Mouse (Mus musculus): ENCODE measurements around the gene Bsx.

Bsx gene

DNA sequence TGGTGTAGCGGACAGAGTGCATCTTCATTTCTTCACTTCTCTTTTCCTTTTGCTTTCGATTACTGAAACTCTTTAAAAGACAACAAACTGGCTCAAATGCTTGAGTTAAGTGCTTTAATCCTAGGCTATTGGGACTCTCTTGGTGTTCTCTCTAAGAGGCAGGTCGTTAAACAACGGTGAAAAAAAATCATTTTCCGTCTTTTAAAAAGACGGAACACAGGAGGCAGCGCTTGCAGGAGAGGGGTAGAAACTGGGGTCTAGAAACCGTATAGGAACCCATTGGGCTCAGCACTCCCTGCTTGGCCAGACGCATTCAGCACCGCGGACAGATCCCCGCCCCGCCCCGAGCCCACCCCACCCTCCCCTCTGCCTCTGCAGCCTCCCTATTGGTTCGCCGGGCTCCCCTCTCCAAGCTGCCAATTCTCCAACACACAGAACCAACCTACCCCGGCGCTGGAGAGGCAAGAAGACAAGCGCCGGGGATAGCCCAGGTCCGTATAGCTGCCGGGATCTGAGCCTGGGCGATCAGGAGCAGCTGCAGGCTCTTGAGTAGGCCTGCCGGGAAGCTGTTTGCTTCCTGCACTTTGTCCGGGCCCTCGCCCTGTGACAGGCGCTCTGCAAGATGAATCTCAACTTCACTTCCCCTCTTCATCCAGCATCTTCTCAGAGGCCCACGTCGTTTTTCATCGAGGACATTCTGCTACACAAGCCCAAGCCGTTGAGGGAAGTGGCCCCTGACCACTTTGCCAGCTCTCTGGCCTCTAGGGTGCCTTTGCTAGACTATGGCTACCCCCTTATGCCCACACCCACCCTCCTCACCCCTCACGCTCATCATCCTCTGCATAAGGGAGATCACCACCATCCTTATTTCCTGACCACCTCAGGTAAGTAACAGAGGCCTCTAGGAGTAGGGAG lies at the start of gene Bsx:
Gene Bsx, plus strand, starts transcription at position 572 of the 915 bp plus-strand sequence.
- DNase-seq (ENCODE audit: low read depth, low spot score), result peak; percentile 83

DNA sequence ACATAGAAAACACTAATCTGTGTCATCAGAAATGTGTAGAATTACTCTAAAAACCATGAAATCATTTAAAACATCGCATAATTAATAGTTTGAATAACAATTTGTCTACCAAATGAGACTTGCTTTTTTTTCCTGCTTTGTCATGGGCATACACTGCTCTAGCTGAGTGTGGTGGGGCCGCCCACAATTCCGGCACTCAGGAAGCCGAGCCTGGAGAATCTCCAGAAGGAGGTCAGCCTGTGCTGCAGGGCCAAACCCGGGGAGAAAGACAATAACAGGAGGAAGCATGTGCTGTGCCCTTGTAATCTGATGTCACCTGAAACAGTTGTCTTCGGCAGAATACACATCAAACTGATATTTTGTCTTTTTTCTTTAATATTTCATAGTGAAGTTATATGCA lies 48.3 kb upstream of the Bsx start:
- no peak for DNase-seq (ENCODE audit: low read depth, low spot score)

DNA sequence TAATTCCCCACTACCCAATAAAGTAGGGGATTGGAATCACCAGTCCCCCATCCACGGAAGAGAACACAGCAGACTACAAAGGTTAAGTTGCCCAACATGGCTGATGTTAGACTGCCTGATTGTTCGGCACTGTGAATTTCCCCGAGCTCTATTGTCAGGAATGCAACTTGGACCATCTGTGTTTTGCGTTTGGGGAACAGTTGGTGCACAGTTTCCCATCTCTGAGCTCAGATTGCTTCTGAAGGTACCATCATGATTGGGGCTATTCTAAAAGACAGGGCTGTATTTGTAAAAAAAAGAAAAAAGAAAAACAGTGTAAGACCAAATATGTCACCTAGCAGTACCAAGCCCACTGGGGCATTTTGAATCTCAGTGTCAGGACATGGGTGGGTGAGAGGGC lies 46.6 kb upstream of the Bsx start:
- DNase-seq (ENCODE audit: low read depth, low spot score), result no peak

DNA sequence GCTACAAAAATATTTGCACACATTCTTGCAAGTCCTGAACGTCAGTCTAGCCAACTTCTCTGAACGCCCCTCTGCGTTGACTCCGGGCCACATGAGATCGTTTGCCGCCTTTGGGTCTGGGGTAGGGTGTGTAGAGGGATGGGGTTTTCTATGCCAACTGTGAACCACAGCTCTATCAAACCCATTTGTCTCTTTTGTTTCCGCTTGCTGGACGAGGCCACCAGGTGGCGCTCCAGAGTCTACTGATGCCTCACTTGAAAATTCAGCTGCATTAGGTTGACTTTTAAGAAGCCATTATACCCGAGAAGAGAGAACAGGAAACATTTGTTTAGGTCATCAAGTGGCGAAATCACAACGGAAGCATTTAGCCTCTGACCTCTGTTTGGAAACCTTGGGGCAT lies 39.4 kb upstream of the Bsx start:
- peak; percentile 87 for DNase-seq (ENCODE audit: low read depth, low spot score)

DNA sequence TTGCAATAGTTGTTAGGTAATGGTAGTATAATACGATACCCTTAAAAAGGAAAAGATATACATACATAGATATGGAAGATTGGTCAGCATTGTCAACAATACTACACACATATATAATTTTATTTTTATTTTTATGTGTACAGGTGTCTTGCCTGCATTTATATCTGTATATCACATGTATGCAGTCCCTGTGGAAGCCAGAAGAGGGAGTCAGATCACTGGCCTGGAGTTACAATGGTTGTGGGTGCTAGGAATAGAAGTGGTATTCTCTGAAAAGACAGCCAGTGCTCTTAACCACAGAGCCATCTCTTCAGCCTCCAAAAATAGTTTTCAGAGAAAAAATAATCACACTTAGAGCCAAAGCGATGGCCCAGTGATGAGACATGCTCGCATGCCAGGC lies 37.2 kb upstream of the Bsx start:
- DNase-seq (ENCODE audit: low read depth, low spot score), result no peak

DNA sequence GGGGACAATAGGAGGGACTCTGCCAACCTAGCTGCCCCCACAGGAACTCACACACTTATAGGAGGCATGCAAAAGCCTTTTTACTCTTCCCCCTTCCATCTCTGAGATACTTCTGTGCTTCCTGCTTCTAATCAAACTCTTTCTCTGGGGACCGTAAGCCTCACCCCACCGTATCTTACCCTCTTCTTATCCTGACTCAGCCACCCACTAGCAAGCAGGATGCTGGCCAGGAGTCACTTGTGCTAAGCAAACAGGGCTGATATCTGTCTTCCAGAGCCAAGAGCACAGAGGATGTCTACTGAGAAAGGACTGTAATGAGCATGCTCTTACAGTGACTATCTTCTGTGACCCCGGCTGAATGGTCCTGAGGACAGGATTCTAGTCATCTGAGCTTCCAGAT lies 34.3 kb upstream of the Bsx start:
- no peak for DNase-seq (ENCODE audit: low read depth, low spot score)

DNA sequence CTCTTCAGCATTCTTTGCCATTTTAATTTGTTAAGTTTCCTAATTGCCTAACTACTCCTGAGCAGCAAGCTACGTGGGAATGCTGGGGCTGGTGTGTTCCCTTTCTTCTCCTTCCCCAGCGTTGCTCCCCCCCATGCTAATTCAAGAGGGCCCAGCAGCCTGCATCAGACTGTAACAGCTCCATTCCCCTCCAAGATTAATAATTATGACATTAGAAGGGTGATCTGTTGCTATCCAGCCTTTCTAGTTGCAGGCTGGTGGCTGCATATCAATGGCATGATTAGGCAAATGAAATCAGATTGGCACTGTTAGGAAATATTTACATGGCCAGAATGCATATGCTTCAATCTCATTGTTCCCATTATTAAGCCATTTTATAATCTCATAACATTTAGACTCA lies 22.4 kb upstream of the Bsx start:
- DNase-seq (ENCODE audit: low read depth, low spot score), result no peak

DNA sequence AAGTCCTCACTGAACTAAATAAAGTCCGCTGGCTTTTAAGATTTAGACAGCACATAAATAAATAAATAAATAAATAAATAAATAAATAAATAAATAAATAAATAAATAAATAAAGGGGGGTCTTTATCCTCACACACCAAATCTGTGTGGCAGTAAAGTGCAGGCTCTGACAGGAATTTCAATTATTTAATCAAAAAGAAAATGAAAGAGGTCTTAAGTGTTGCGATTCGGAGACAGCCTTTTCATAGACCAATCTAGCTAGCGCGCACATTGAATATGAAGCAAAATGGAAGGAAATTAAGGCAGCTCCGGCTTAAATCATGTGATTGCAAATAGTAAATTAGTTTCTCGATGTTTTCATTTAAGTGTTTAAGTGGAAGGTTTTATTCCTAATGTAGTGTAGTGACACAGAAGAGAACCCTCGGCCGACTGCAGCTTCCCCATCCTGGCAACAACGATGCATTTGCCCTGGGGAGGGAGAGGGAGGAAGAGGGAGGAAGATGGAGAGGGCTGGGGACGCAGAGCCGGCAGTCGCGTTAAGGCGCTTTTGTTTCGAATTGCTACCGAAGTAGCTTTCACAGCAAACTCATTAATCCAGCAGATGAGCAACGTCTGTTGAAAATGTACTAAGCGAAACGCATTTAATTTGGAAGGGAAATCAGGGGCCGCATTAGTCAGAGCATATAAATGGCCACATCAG lies 15.3 kb upstream of the Bsx start:
- DNase-seq (ENCODE audit: low read depth, low spot score), result no peak

DNA sequence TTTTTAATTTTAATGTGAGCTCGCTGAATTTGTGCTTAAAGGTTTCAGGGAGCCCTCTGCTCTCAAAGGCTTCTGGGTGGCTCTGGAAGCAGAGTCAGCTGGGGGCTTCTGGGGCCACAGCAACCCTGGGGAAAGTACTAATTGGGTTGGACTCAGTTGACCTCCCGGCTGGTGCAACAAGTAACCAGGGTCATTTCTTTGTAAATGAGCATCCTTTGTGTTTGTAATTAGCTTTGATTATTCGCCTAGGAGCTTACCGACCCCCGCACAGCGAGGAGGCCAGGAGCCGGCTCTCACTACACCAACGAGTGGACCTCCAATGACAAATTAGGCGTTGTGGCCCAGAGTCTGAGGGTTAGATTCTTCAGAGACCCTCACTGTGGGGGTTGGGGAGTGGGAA lies 14.7 kb upstream of the Bsx start:
- no peak for DNase-seq (ENCODE audit: low read depth, low spot score)

DNA sequence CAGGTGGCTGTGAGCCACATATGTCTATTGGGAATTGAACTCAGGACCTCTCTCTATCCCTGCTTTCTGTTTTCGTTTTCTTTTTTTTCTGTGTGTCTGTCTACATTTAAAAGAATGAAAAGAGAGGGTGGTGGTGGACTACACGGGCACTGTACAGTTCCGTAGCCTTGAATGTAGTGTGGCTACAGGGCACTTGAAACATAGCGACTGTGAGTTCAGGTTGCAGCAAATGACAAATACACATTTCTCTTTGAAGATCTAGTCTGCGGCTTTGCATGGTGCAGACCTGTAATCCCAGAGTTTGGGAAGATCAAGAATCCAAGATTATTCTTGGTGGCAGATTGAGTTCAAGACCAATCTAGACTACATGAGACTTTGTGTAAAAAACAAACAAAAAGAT lies 3.6 kb upstream of the Bsx start:
- no peak for DNase-seq (ENCODE audit: low read depth, low spot score)

DNA sequence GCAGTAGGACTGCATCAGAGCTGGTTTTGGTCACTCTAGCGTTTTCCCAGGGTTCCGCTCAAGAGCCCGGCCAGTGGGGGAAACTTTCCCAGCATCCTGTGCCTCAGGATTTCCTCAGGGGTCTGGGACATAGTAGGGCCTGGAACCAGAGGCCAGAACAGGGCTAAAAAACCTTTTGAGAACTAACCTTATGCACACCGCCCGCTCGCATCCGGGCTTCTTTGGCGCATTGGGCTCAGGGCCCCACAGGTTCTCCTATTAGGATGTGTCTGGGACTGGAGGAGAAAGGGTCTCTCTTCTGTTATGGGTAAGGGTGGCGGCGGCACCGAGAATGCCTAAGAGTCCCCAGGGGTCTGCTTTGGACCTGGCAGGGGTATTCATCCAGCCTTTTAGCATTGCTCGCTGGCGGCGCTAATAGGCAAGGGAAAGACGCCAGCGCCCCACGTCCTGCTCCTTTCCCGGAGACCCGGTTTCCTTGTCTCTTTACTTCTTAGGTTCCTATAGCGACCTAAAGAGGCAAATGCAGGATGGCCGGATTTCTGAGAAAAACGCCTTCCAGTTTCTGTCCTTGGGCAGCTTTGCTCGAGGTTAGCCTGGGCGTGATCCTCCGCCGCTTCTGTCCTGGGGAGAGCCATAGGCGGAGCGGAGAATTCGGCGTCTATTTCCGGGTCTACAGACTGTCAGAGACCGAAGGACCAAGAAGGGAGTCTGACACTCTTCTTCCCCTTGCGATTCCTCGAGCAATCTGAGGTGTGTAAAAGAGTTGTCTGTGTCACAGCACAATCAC lies 2.4 kb upstream of the Bsx start:
- no peak for DNase-seq (ENCODE audit: low read depth, low spot score)

DNA sequence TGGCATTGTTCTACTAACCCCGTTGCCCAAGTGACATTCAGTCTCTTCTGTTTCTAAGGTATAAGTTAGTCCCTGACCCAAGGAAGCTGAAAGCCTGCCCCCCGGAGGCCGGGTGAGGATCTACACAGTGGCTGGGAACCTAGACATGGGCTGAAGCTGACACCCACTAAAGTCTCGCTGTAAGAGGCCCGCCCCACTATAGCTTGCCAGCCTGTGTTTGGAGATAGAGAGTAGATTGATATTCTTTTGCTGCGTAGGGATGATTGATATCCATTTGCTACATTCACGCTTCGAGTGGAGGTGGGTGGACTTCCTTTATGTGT lies 1.8 kb upstream of the Bsx start:
- DNase-seq (ENCODE audit: low read depth, low spot score), result no peak

DNA sequence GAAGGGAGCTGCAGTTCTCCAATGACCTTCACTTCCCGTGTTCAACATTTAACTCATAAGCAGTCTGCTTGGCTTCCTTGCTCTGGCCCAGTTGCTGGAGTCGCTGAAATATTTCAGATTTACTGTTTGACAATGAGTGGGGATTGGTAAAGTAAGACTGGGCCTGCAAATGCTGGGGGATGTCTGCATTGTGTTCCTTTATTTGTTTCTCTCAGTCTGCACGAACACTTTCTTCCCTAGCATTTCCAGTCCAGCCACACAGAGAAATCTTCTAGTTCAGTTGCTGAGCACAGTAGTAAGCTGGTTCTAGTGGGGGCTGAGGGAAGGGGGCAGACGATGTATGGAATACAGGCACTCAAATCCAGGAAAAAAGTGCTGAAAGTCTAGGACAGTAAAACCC lies 1.0 kb downstream of the Bsx start:
- DNase-seq (ENCODE audit: low read depth, low spot score), result no peak

DNA sequence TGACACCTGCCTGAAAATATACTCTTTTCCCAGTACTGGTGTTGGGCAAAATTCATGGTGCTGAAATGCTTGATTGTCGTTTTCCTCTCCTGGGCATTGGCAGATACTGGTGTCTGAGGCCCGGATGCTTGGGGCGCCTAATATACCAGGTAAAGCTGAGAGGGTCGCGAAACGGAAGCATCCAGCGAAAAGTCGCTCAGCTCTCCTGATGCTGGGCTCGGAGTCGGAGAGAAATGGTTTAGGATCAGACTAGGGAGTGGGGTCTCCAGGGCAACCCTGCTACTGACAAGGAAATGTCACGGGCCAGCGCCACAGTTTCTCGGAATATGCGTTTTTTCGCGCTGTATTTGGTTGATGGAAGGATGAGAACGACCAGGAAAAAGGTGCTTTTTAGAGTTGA lies 1.5 kb downstream of the Bsx start:
- no peak for DNase-seq (ENCODE audit: low read depth, low spot score)

DNA sequence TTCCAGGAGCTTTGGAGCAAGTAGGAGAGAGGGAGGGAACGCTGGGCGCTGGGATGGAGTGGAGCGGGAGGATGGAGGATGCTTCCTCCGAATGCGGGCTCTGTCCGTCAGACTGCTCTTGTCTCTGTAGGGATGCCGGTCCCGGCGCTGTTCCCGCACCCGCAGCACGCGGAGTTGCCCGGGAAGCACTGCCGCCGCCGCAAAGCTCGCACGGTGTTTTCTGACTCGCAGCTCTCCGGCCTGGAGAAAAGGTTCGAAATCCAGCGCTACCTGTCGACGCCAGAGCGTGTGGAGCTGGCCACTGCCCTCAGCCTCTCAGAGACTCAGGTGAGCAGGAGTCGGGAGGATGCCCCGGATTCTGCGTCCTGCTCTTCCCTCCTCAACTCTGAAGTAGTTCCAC lies 2.2 kb downstream of the Bsx start:
- DNase-seq (ENCODE audit: low read depth, low spot score), result no peak

DNA sequence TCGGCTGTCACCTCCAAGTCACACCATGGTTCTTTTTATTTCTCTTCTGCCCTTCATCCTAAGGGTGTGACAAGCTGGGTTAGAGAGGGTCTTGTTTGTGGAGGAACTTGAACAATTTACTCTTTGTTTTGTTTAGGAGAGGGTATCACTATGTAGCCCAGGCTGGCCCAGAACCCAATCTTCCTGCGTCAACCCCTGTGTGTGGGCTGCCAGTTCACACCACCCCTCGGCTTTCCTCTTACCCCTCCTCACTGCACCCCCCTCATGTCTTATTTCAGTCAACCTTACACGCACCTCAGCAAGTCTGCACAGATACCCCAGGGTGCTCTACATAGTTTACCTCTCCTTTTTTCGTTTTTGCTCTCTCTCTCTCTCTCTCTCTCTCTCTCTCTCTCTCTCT lies 2.8 kb downstream of the Bsx start:
- no peak for DNase-seq (ENCODE audit: low read depth, low spot score)

DNA sequence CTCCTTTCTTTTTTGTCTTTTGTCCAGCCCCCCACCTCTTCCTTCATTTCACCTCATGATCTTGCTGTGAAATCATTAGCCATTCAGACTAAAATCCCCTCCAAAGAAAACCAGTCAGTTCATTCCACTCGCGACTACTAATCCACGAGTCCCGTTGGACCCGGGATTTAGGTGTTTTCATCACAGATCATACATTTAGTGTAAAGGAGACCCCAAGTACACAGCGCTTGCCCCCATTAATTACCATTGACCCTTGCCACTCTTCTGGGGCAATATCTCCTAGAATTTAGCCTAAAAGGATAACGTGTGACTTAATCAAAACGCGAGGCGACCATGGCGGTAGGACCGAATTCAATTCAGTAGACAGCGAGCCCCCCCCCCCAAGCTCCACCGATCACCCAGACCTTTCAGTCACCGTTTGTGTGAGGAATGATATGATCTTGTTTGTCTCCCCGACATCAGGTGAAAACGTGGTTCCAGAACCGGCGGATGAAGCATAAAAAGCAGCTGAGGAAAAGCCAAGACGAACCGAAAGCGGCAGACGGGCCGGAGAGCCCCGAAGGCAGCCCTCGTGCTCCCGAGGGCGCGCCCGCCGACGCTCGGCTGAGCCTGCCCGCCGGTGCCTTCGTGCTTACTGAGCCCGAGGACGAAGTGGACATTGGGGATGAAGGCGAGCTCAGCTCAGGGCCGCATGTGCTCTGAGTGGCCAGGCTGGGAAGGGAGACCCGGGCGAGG lies 3.4 kb downstream of the Bsx start:
- no peak for DNase-seq (ENCODE audit: low read depth, low spot score)

DNA sequence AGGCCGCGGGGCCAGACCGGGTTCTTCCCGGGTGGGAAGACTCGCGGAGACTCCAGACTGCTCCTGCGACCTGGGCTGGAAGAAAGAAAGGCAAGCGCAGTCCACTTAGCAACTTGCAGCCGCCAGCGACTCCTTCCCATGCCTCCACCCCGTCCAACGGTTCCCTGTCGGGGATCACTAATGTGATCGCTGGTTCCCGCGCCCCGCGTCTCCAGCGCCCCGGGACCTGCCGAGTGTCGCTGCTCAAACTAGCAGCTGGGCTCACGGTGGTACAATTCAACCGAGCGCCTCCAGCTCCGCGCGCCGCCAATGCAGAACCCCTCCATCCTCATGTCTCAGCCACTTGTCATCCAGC lies 3.9 kb downstream of the Bsx start:
- no peak for DNase-seq (ENCODE audit: low read depth, low spot score)

DNA sequence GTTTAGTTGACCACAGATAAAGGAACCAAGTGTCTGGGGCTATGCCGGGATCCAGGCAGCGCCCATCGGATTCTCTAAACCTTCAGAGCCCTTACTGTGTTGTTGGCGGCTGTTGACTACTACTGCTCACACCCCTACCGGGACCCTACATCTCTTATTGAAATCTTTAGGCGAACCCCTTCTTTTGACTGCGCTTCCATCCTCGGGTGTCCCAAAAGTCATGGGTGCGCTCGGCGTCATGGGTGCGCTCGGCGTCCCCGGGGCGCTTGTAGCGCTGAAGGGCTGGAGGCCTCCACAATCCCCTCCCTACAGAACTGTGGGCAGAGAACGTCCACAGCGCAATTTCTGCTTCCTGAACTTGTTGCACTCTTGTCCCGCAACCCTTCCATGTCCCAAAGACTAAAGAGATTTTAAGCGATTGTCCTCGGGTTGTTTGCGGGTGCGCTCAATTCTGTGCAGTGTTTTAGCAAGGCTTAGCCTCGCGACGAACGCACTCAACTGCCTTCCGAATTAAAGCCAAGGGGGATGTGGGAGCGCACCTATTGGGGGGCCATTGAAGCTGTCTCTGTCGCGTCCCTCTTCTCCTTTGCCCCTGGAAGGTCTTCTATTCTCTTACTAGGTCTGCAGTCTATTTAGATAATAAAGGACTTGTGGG lies 4.5 kb downstream of the Bsx start:
- no peak for DNase-seq (ENCODE audit: low read depth, low spot score)

DNA sequence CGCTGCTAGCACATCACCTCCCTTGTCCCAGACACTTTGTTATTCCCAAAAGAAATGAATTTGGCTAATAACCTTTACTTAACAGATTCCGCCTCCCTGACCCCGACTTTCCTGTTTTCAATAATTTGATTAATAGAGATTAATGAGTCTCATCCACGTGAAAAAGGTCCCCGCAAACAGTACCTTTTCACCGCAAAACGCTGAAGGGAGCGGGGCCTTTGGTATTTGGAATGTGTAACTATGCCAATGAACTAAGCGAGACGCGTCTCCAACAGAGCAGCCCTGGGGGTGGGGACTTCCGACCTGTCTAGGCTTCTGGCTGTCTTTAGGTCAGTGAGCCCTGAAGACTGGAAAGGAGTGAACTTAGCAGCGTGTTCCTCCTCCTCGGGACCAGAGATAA lies 5.1 kb downstream of the Bsx start:
- DNase-seq (ENCODE audit: low read depth, low spot score), result no peak

DNA sequence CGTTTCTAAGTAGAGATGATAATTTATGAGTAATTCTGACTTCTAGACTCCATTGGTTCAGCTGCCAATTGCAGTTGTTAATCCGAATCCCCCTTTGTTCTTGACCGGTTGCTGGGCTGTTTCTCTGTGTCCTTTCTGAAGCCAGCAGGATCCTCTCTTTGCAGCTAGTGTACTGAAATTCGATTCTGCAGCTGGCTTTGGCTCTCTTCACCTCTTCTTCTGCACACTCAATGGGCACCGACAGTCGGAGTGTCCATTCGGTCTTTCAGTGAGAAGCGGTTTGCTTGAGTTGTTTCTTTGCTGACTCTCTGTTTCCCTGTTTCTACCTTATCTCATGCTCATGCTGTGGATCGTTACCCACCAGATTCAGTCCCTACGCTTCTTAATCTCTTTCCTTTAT lies 11.7 kb downstream of the Bsx start:
- DNase-seq (ENCODE audit: low read depth, low spot score), result no peak

DNA sequence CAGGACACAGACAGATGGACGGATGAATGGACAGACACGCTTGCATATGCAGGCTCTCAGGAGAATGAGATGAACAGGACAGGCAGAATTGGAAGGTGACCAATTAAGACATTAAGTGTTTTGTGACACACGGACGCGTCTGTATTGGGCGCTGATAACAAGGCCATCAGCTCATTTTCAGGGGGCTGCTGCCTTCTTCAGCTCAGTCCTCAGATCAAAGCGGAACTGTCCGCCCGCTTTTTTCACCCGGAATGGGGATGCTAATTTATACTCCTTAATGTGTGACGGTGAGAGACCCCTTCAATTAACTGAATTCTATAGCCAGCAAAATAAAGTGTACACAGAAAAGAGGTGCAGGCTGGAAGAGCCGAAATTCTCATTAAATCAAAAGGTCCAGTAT lies 15.5 kb downstream of the Bsx start:
- no peak for DNase-seq (ENCODE audit: low read depth, low spot score)
